Mouse (Mus musculus): Measurements from ENCODE around the gene Ncln. TPM values are rescaled to one million over a fixed set of nuclear protein-coding genes. Genes with fewer than 3 reads are reported as not detected.
"Not testable (repeated sequence)": the region's sequence is repeated elsewhere in the genome, so short reads cannot be mapped to it uniquely, and the experiment has no call there.

The Ncln gene
- polyA plus RNA-seq, 1 experiment from 2014 or later: 43.6 TPM

GRCm38 (mm10) chr10:81450140-81450539, 46.1 kb downstream of the Ncln start:
- Histone ChIP-seq H3K27me3 (peaks cover 56% of the 10 kb centered on the region), H3K27ac (no peak overlapping the region), H3K4me2 (no peak overlapping the region), H3K4me3 (no peak overlapping the region), H3K4me1 (replicated peaks) (peaks cover 11% of the 10 kb centered on the region), H3K36me3 (no peaks in the 10 kb centered on the region), H3K9me3 (replicated peaks) (no peaks in the 10 kb centered on the region), H3K9ac (no peak overlapping the region)
- peak; percentile 41; the same call in 1 of the 2 replicates for ATAC-seq (replicated peaks; ENCODE audit: insufficient number of reproducible peaks, insufficient read depth, low FRiP score, low read depth)
- WGBS: 2% methylated on average over 7 of the region's 7 CpGs

GRCm38 (mm10) chr10:81445516-81445915, 50.7 kb downstream of the Ncln start:
- H3K27ac ChIP-seq; H3K9me3 ChIP-seq (replicated peaks); H3K4me2 ChIP-seq; H3K4me3 ChIP-seq; H3K36me3 ChIP-seq; H3K9ac ChIP-seq; ATAC-seq (replicated peaks; ENCODE audit: insufficient number of reproducible peaks, insufficient read depth, low FRiP score, low read depth); H3K4me1 ChIP-seq (replicated peaks): not testable (repeated sequence)
- 17% methylated on average over 2 of the region's 2 CpGs for WGBS
- peaks cover 26% of the 10 kb centered on the region for H3K27me3 ChIP-seq

- H3K4me2 ChIP-seq: no peak overlapping the region
- H3K27ac ChIP-seq: no peak overlapping the region
- no peak for ATAC-seq (replicated peaks; ENCODE audit: insufficient number of reproducible peaks, insufficient read depth, low FRiP score, low read depth)
- no peaks in the 10 kb centered on the region for H3K9me3 ChIP-seq (replicated peaks)
- no peaks in the 10 kb centered on the region for H3K36me3 ChIP-seq
- H3K9ac ChIP-seq: no peak overlapping the region
- peaks cover 16% of the 10 kb centered on the region; the same call in 1 of the 2 replicates for H3K27me3 ChIP-seq
- H3K4me1 ChIP-seq (replicated peaks): no peaks in the 10 kb centered on the region
- no peak overlapping the region for H3K4me3 ChIP-seq
Measured at GRCm38 (mm10) chr10:81441019-81441418, 55.2 kb downstream of the Ncln start.

Small RNA genes lying within 50 kb of the gene (microRNA-seq; reads per million reads assigned to microRNA genes)
- gene Gm25595: not detected

Other genes starting within 250 kb of the Ncln start
- 1.6 and 3.6 TPM in 2 replicates for gene Matk, start 243.5 kb downstream of the Ncln start, polyA plus RNA-seq (2015; fragmentation: Nextera tagmentation; extraction: Ambion mirVana)
- gene Mrpl54, start 229.5 kb downstream of the Ncln start, polyA plus RNA-seq (2015; fragmentation: Nextera tagmentation; extraction: Ambion mirVana): 208 and 226 TPM in 2 replicates
- gene Apba3, start 229.4 kb downstream of the Ncln start, polyA plus RNA-seq (2015; fragmentation: Nextera tagmentation; extraction: Ambion mirVana): 42.3 and 61.2 TPM in 2 replicates
- gene Tjp3, start 204.8 kb downstream of the Ncln start, polyA plus RNA-seq (2015; fragmentation: Nextera tagmentation; extraction: Ambion mirVana): 3.2 and 4.3 TPM in 2 replicates
- 26.2 and 38.2 TPM in 2 replicates for gene Pip5k1c, start 203.4 kb downstream of the Ncln start, polyA plus RNA-seq (2015; fragmentation: Nextera tagmentation; extraction: Ambion mirVana)
- gene Cactin, start 175.3 kb downstream of the Ncln start, polyA plus RNA-seq (2015; fragmentation: Nextera tagmentation; extraction: Ambion mirVana): 23.5 and 34.1 TPM in 2 replicates
- gene Tbxa2r, start 167.7 kb downstream of the Ncln start, polyA plus RNA-seq (2015; fragmentation: Nextera tagmentation; extraction: Ambion mirVana): 11.3 and 17.9 TPM in 2 replicates
- gene Gipc3, start 153.1 kb downstream of the Ncln start, polyA plus RNA-seq (2015; fragmentation: Nextera tagmentation; extraction: Ambion mirVana): 0.04 TPM in 1 of 2 replicates, not detected in the other
- 82.8 and 83.4 TPM in 2 replicates for gene Hmg20b, start 145.9 kb downstream of the Ncln start, polyA plus RNA-seq (2015; fragmentation: Nextera tagmentation; extraction: Ambion mirVana)
- gene Mfsd12, start 138.9 kb downstream of the Ncln start, polyA plus RNA-seq (2015; fragmentation: Nextera tagmentation; extraction: Ambion mirVana): 11.7 and 22.3 TPM in 2 replicates
- gene 4930404N11Rik, start 130.6 kb downstream of the Ncln start, polyA plus RNA-seq (2015; fragmentation: Nextera tagmentation; extraction: Ambion mirVana): 0.81 and 2.2 TPM in 2 replicates
- 66.5 and 84.1 TPM in 2 replicates for gene Fzr1, start 117.9 kb downstream of the Ncln start, polyA plus RNA-seq (2015; fragmentation: Nextera tagmentation; extraction: Ambion mirVana)
- gene Dohh, start 112.0 kb downstream of the Ncln start, polyA plus RNA-seq (2015; fragmentation: Nextera tagmentation; extraction: Ambion mirVana): 65.2 and 79.9 TPM in 2 replicates
- gene Gm48551, start 111.9 kb downstream of the Ncln start, polyA plus RNA-seq (2015; fragmentation: Nextera tagmentation; extraction: Ambion mirVana): 2.2 and 2.3 TPM in 2 replicates
- 0.84 and 0.91 TPM in 2 replicates for gene Gm48552, start 107.4 kb downstream of the Ncln start, polyA plus RNA-seq (2015; fragmentation: Nextera tagmentation; extraction: Ambion mirVana)
- 3.9 and 4.1 TPM in 2 replicates for gene Smim24, start 103.3 kb downstream of the Ncln start, polyA plus RNA-seq (2015; fragmentation: Nextera tagmentation; extraction: Ambion mirVana)
- 60.9 and 71.2 TPM in 2 replicates for gene Nfic, start 40.8 kb downstream of the Ncln start, polyA plus RNA-seq (2015; fragmentation: Nextera tagmentation; extraction: Ambion mirVana)
- 0.08 and 0.41 TPM in 2 replicates for gene Celf5, start 13.7 kb downstream of the Ncln start, polyA plus RNA-seq (2015; fragmentation: Nextera tagmentation; extraction: Ambion mirVana)
- 0.47 and 1.5 TPM in 2 replicates for gene S1pr4, start 3.7 kb upstream of the Ncln start, polyA plus RNA-seq (2015; fragmentation: Nextera tagmentation; extraction: Ambion mirVana)
- 0.64 and 1.6 TPM in 2 replicates for gene Gna15, start 27.8 kb upstream of the Ncln start, polyA plus RNA-seq (2015; fragmentation: Nextera tagmentation; extraction: Ambion mirVana)
- gene Gna11, start 48.8 kb upstream of the Ncln start, polyA plus RNA-seq (2015; fragmentation: Nextera tagmentation; extraction: Ambion mirVana): 52.1 and 64.1 TPM in 2 replicates
- gene Aes, start 63.1 kb upstream of the Ncln start, polyA plus RNA-seq (2015; fragmentation: Nextera tagmentation; extraction: Ambion mirVana): 650 and 761 TPM in 2 replicates
- gene Tle2, start 78.2 kb upstream of the Ncln start, polyA plus RNA-seq (2015; fragmentation: Nextera tagmentation; extraction: Ambion mirVana): 23.6 and 29.3 TPM in 2 replicates
- 23.9 and 30.5 TPM in 2 replicates for gene Tle6, start 104.7 kb upstream of the Ncln start, polyA plus RNA-seq (2015; fragmentation: Nextera tagmentation; extraction: Ambion mirVana)
- 0.48 and 0.72 TPM in 2 replicates for gene BC025920, start 109.9 kb upstream of the Ncln start, polyA plus RNA-seq (2015; fragmentation: Nextera tagmentation; extraction: Ambion mirVana)
- gene Sirt6, start 131.4 kb upstream of the Ncln start, polyA plus RNA-seq (2015; fragmentation: Nextera tagmentation; extraction: Ambion mirVana): 20.8 and 26.7 TPM in 2 replicates
- gene Ankrd24, start 132.1 kb upstream of the Ncln start, polyA plus RNA-seq (2015; fragmentation: Nextera tagmentation; extraction: Ambion mirVana): 12.3 and 13.7 TPM in 2 replicates
- 2.8 and 2.9 TPM in 2 replicates for gene Gm10778, start 152.7 kb upstream of the Ncln start, polyA plus RNA-seq (2015; fragmentation: Nextera tagmentation; extraction: Ambion mirVana)
- 8.3 and 10.9 TPM in 2 replicates for gene Zfp433, start 208.4 kb upstream of the Ncln start, polyA plus RNA-seq (2015; fragmentation: Nextera tagmentation; extraction: Ambion mirVana)

Data from heart, embryonic 15.5 days (tissue).